Mouse (Mus musculus) heart, embryonic 12.5 days (tissue): Measurements from ENCODE around the gene Slc7a8. TPM values are rescaled to one million over a fixed set of nuclear protein-coding genes. Genes with fewer than 3 reads are reported as not detected.

Experiments used
- ATAC-seq: fragments of 200-750 bp; cut with Nextera tagmentation; 2 replicates; pipeline ENCODE4 v1.8.0; 2017; ENCODE audit warnings: moderate TSS enrichment, moderate library complexity; ENCODE audit not compliant: insufficient number of reproducible peaks, low FRiP score
- H3K27ac ChIP-seq: fragments of 300-500 bp; sonication (generic); 2 replicates; pipeline ENCODE4 v1.5.1; 2016; ENCODE audit warnings: mild to moderate bottlenecking, moderate library complexity; ENCODE audit not compliant: poor library complexity, severe bottlenecking
- H3K27me3 ChIP-seq: fragments of 300-500 bp; sonication (generic); replicated peaks from 2 replicates; pipeline ENCODE4 v1.6.1; 2016; ENCODE audit warnings: mild to moderate bottlenecking, moderate library complexity
- H3K36me3 ChIP-seq: fragments of 300-500 bp; sonication (generic); 2 replicates; pipeline ENCODE4 v1.6.1; 2016; ENCODE audit warnings: mild to moderate bottlenecking, moderate library complexity
- H3K4me1 ChIP-seq: fragments of 300-500 bp; sonication (generic); replicated peaks from 2 replicates; pipeline ENCODE4 v1.6.1; 2016; ENCODE audit warnings: mild to moderate bottlenecking
- H3K4me2 ChIP-seq: fragments of 300-500 bp; sonication (generic); 2 replicates; pipeline ENCODE4 v1.6.1; 2016; ENCODE audit warnings: mild to moderate bottlenecking, moderate library complexity
- H3K4me3 ChIP-seq: fragments of 300-500 bp; sonication (generic); 2 replicates; pipeline ENCODE4 v1.5.1; 2016; ENCODE audit warnings: mild to moderate bottlenecking
- H3K9ac ChIP-seq: fragments of 300-500 bp; sonication (generic); 2 replicates; pipeline ENCODE4 v1.6.1; 2016; ENCODE audit warnings: mild to moderate bottlenecking, moderate library complexity
- H3K9me3 ChIP-seq: fragments of 300-500 bp; sonication (generic); replicated peaks from 2 replicates; pipeline ENCODE4 v1.6.1; 2016; ENCODE audit warnings: mild to moderate bottlenecking, moderate library complexity
- WGBS: fragments of 180-500 bp; shearing (Covaris S2); methylation state at CpG from one replicate; pipeline ENCODE4 v1.1.7; 2016; 5-methylcytosine and 5-hydroxymethylcytosine counted together
- polyA plus RNA-seq: library from polyadenylated mRNA; unstranded; fragments of >200 nt; fragmentation: Nextera tagmentation; extraction: Ambion mirVana; gene quantifications from 2 replicates; pipeline ENCODE4 v1.2.1, GENCODE M21; 2016

Gene Slc7a8
- polyA plus RNA-seq, 1 experiment from 2014 or later, result 4.4 TPM

GRCm38 (mm10) chr14:54720041-54720440 lies 61.7 kb downstream of the Slc7a8 start:
- no peak for ATAC-seq

GRCm38 (mm10) chr14:54715402-54715801 lies 66.3 kb downstream of the Slc7a8 start:
- 51% methylated on average over 1 of the region's 1 CpGs for WGBS
- peaks cover 10% of the 10 kb centered on the region for H3K4me1 ChIP-seq
- no peaks in the 10 kb centered on the region for H3K36me3 ChIP-seq
- no peak overlapping the region for H3K4me3 ChIP-seq
- no peaks in the 10 kb centered on the region for H3K9me3 ChIP-seq
- H3K9ac ChIP-seq, result no peak overlapping the region
- peak overlapping the region; percentile 68 for H3K4me2 ChIP-seq
- H3K27me3 ChIP-seq, result peaks cover 10% of the 10 kb centered on the region; the same call in 1 of the 2 replicates
- ATAC-seq, result no peak
- H3K27ac ChIP-seq, result no peak overlapping the region

More at GRCm38 (mm10) chr14:54720041-54720440, 61.7 kb downstream of the Slc7a8 start:
- H3K9me3 ChIP-seq, result no peaks in the 10 kb centered on the region
- no peak overlapping the region for H3K4me2 ChIP-seq
- H3K4me1 ChIP-seq, result peaks cover under 1% of the 10 kb centered on the region
- WGBS, result 83% methylated on average over 11 of the region's 11 CpGs
- H3K9ac ChIP-seq, result no peak overlapping the region
- H3K27me3 ChIP-seq, result 0 out of 2 replicates have a peak, but pooled peaks cover 3% of the 10 kb centered on the region
- no peak overlapping the region for H3K4me3 ChIP-seq
- H3K27ac ChIP-seq, result no peak overlapping the region
- H3K36me3 ChIP-seq, result no peaks in the 10 kb centered on the region

- ATAC-seq, result peak; percentile 22; the same call in 1 of the 2 replicates
- 3% methylated on average over 15 of the region's 15 CpGs for WGBS
- H3K9me3 ChIP-seq, result no peaks in the 10 kb centered on the region
- H3K9ac ChIP-seq, result peak overlapping the region; percentile 3; the same call in 1 of the 2 replicates
- peak overlapping the region; percentile 32 for H3K4me3 ChIP-seq
- H3K36me3 ChIP-seq, result no peaks in the 10 kb centered on the region
- H3K4me2 ChIP-seq, result peak overlapping the region; percentile 68
- H3K27me3 ChIP-seq, result peaks cover 16% of the 10 kb centered on the region; the same call in 1 of the 2 replicates
- H3K27ac ChIP-seq, result no peak overlapping the region
- H3K4me1 ChIP-seq, result peaks cover 10% of the 10 kb centered on the region
These were observed 67.1 kb downstream of the Slc7a8 start for GRCm38 (mm10) chr14:54714617-54715081.

GRCm38 (mm10) chr14:54714121-54714520 lies 67.6 kb downstream of the Slc7a8 start:
- H3K9me3 ChIP-seq, result no peaks in the 10 kb centered on the region
- ATAC-seq, result 0 out of 2 replicates have a peak, but pooled peaks have one; percentile 26
- H3K4me3 ChIP-seq, result peak overlapping the region; percentile 32
- WGBS, result 1% methylated on average over 13 of the region's 13 CpGs
- no peaks in the 10 kb centered on the region for H3K36me3 ChIP-seq
- no peak overlapping the region for H3K27ac ChIP-seq
- H3K4me1 ChIP-seq, result peaks cover 11% of the 10 kb centered on the region
- H3K9ac ChIP-seq, result peak overlapping the region; percentile 3; the same call in 1 of the 2 replicates
- H3K27me3 ChIP-seq, result peaks cover 16% of the 10 kb centered on the region; the same call in 1 of the 2 replicates
- H3K4me2 ChIP-seq, result peak overlapping the region; percentile 68

GRCm38 (mm10) chr14:54712861-54713260 lies 68.9 kb downstream of the Slc7a8 start:
- Histone ChIP-seq H3K27me3 (peaks cover 18% of the 10 kb centered on the region), H3K27ac (no peak overlapping the region), H3K4me1 (peaks cover 15% of the 10 kb centered on the region), H3K9ac (no peak overlapping the region), H3K4me2 (no peak overlapping the region), H3K36me3 (no peaks in the 10 kb centered on the region), H3K4me3 (no peak overlapping the region), H3K9me3 (no peaks in the 10 kb centered on the region)
- ATAC-seq, result no peak
- 57% methylated on average over 8 of the region's 8 CpGs for whole genome bisulfite sequencing

GRCm38 (mm10) chr14:54712074-54712473 lies 69.7 kb downstream of the Slc7a8 start, which contains the start of gene Cebpe:
Cebpe (minus strand) TSS chr14:54712174.
- WGBS, result 87% methylated on average over 7 of the region's 7 CpGs
- Histone ChIP-seq H3K27me3 (peaks cover 20% of the 10 kb centered on the region), H3K4me1 (peaks cover 22% of the 10 kb centered on the region)

GRCm38 (mm10) chr14:54709054-54709453 lies 72.7 kb downstream of the Slc7a8 start:
- Histone ChIP-seq H3K9ac (no peak overlapping the region), H3K4me1 (peaks cover 34% of the 10 kb centered on the region)
- 50% methylated on average over 9 of the region's 9 CpGs for WGBS

More at GRCm38 (mm10) chr14:54712074-54712473, 69.7 kb downstream of the Slc7a8 start, which contains the start of gene Cebpe:
- Histone ChIP-seq H3K4me3 (no peak within 1 kb of the TSS), H3K36me3 (no peaks in the 10 kb centered on the region), H3K9me3 (no peaks in the 10 kb centered on the region), H3K9ac (no peak within 1 kb of the TSS), H3K27ac (no peak within 1 kb of the TSS), H3K4me2 (no peak within 1 kb of the TSS)
- no peak for ATAC-seq

GRCm38 (mm10) chr14:54706589-54707320 lies 75.0 kb downstream of the Slc7a8 start:
- H3K4me2 ChIP-seq, result peak overlapping the region; percentile 28
- 17% methylated on average over 15 of the region's 17 CpGs for WGBS

More at GRCm38 (mm10) chr14:54709054-54709453, 72.7 kb downstream of the Slc7a8 start:
- no peak for ATAC-seq
- no peak overlapping the region for H3K4me2 ChIP-seq
- peaks cover 20% of the 10 kb centered on the region for H3K27me3 ChIP-seq
- no peak overlapping the region for H3K27ac ChIP-seq
- H3K9me3 ChIP-seq, result no peaks in the 10 kb centered on the region
- no peaks in the 10 kb centered on the region for H3K36me3 ChIP-seq
- no peak overlapping the region for H3K4me3 ChIP-seq

GRCm38 (mm10) chr14:54705844-54706243 lies 75.9 kb downstream of the Slc7a8 start:
- peak; percentile 90 for ATAC-seq
- no peak overlapping the region; the same call in 1 of the 2 replicates for H3K4me2 ChIP-seq
- peaks cover 30% of the 10 kb centered on the region for H3K4me1 ChIP-seq
- no peak overlapping the region for H3K9ac ChIP-seq
- H3K36me3 ChIP-seq, result no peaks in the 10 kb centered on the region
- H3K9me3 ChIP-seq, result no peaks in the 10 kb centered on the region
- peak overlapping the region; percentile 68; the same call in 1 of the 2 replicates for H3K27ac ChIP-seq
- 14% methylated on average over 5 of the region's 5 CpGs for WGBS
- H3K27me3 ChIP-seq, result peaks cover 17% of the 10 kb centered on the region
- H3K4me3 ChIP-seq, result no peak overlapping the region

More at GRCm38 (mm10) chr14:54706589-54707320, 75.0 kb downstream of the Slc7a8 start:
- Histone ChIP-seq H3K4me3 (no peak overlapping the region), H3K27ac (peak overlapping the region; percentile 68), H3K36me3 (no peaks in the 10 kb centered on the region), H3K9ac (peak overlapping the region; percentile 33; the same call in 1 of the 2 replicates), H3K4me1 (peaks cover 29% of the 10 kb centered on the region), H3K9me3 (no peaks in the 10 kb centered on the region), H3K27me3 (peaks cover 24% of the 10 kb centered on the region)
- ATAC-seq, result peak; percentile 33; the same call in 1 of the 2 replicates

GRCm38 (mm10) chr14:54703207-54703606 lies 78.5 kb downstream of the Slc7a8 start:
- 58% methylated on average over 10 of the region's 10 CpGs for WGBS
- Histone ChIP-seq H3K9me3 (no peaks in the 10 kb centered on the region), H3K27me3 (peaks cover 8% of the 10 kb centered on the region), H3K4me3 (no peak overlapping the region), H3K36me3 (no peaks in the 10 kb centered on the region), H3K9ac (no peak overlapping the region), H3K4me1 (peaks cover 35% of the 10 kb centered on the region), H3K4me2 (no peak overlapping the region), H3K27ac (no peak overlapping the region)
- no peak for ATAC-seq

GRCm38 (mm10) chr14:54701298-54701697 lies 80.4 kb downstream of the Slc7a8 start:
- Histone ChIP-seq H3K4me1 (peaks cover 20% of the 10 kb centered on the region), H3K4me2 (peak overlapping the region; percentile 43), H3K27ac (no peak overlapping the region), H3K9ac (no peak overlapping the region), H3K4me3 (no peak overlapping the region), H3K9me3 (no peaks in the 10 kb centered on the region), H3K27me3 (0 out of 2 replicates have a peak, but pooled peaks cover 5% of the 10 kb centered on the region), H3K36me3 (no peaks in the 10 kb centered on the region)
- WGBS, result 6% methylated on average over 6 of the region's 6 CpGs
- no peak for ATAC-seq
